Mouse (Mus musculus) stomach, postnatal 0 days (tissue): ENCODE data around the gene Wasf2.

ENCODE experiments used
- CTCF ChIP-seq: IDR thresholded peaks from 2 replicates; pipeline ENCODE4 v1.5.1; 2016; ENCODE audit warnings: antibody characterized with exemption, low read depth, mild to moderate bottlenecking, moderate library complexity
- EP300 ChIP-seq: optimal IDR thresholded peaks from 2 replicates; pipeline ENCODE3; 2016; ENCODE audit warnings: antibody characterized with exemption

DNA sequence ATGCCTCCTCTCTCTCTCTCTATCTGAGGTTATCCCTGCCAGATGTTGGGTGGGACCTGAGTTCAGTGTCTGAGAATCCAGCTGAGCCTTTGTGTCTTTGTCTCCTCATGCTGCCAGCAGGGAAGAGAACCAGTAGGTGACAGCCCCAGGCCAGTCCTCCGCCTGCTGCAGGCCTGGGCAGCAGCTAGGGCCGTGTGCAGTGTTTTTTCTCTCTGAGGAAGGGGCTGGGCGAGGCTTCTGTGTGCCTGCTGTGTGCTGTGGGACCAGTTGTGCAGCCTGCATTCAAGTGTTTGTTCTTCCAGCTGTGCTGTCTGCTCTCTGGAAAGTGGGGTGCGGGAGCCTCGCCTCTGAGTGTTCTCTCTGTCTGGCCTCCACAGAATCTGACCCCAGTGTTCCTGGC, 93.6 kb downstream of the Wasf2 start:
- no peak for TF ChIP-seq CTCF
- TF ChIP-seq EP300, result no peak
